Mouse (Mus musculus): ENCODE measurements around the gene Map4. TPM values are rescaled to one million over a fixed set of nuclear protein-coding genes. Genes with fewer than 3 reads are reported as not detected.

Map4 gene
- total RNA-seq (2012; rRNA removed) (23.1 and 28.9 TPM in 2 replicates), total RNA-seq (2014; rRNA removed) (13.8 and 14.4 TPM in 2 replicates), polyA plus RNA-seq (2012; ENCODE audit: insufficient read length, low read depth) (40.6 and 45.8 TPM in 2 replicates)

DNA sequence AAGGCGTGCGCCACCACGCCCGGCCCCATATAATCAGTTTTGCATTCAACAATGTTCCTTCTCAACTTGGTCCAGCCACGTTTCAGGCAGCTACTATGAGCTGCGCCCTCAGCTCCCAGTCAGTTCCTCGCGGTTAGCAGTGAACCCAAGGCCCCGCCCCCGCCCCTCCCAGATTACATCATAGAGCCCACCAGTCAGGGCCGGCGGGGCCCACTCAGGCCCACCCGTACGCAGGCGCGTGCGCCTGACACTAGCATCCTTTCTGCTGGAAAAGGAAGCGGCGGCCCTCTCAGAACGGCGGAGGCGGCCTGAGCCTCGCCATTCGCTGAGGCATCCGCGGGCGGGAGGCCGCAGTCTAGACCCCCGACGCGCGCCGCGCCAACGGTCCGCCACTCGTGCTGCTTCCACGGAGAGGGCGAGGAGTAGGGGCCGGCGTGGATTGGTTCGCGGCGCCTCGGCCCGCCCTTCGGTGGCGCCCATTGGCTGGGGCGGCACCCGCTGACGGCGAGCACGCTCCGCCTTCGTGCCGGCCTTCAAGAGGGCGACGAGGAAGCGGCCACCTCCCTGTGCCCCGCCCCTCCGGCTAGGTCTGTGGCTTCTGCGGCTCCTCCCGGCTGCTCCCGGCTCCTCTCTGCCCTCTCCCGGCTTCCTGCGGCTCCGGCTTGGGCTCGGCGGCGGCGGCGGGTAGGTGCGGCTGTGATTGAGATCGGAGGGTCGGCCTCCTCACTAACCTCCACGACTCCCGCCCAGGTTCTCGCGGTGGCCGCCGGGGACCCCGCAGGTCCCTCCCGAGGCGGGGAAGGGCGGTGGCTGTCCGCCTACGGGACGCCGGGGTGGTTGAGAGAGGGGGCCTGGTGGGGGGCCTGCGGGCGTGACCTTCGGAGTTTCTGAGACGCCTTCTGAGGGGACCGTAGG lies at the start of gene Map4:
Map4 (plus strand) TSS at position 204 of the 915 bp plus-strand sequence.
- no peaks in the 10 kb centered on the region for H3K9me3 ChIP-seq (replicated peaks; ENCODE audit: low read length)
- peaks cover 2 to 22% of the 10 kb centered on the region in 2 experiments; a peak in 2 of 4 replicates for H3K4me1 ChIP-seq (ENCODE audit: control insufficient read depth in 1 of 2, insufficient read depth in 2 of 2)
- DNase-seq (ENCODE audit: extremely low read depth): peak; percentile 94
- H3K36me3 ChIP-seq (replicated peaks in 1 of 2; ENCODE audit: control insufficient read depth in 1 of 2, insufficient read depth in 1 of 2, low read length in 1 of 2): no peaks in the 10 kb centered on the region
- H3K4me3 ChIP-seq (replicated peaks in 1 of 3; ENCODE audit: low read depth in 2 of 3, low read length in 2 of 3, poor library complexity in 1 of 3): peak within 1 kb of the TSS; percentile 79 to 93 (median 86)
- peak within 1 kb of the TSS; percentile 51 for H3K9ac ChIP-seq (ENCODE audit: insufficient read depth, low read depth)
- TF ChIP-seq USF1 (IDR thresholded peaks at IDR 0.05; ENCODE audit: low read depth, low read length) (peak; percentile 35), UBTF (IDR thresholded peaks at IDR 0.05; ENCODE audit: low read depth, low read length) (peak; percentile 72; the same call in 1 of the 2 replicates), JUND (conservative IDR thresholded peaks at IDR 0.05; ENCODE audit: low read depth, low read length) (no peak), POLR2A (IDR thresholded peaks at IDR 0.05; ENCODE audit: low read depth, low read length) (peak; percentile 70), POLR2AphosphoS2 (IDR thresholded peaks at IDR 0.05; ENCODE audit: low read depth, low read length) (no peak), RCOR1 (conservative IDR thresholded peaks at IDR 0.05; ENCODE audit: low read depth, low read length) (no peak), NRF1 (IDR thresholded peaks at IDR 0.05; ENCODE audit: low read depth, low read length) (peak; percentile 88), NELFE (IDR thresholded peaks at IDR 0.05; ENCODE audit: low read depth, low read length) (peak; percentile 22; the same call in 1 of the 2 replicates), MEF2A (IDR thresholded peaks at IDR 0.05; ENCODE audit: borderline replicate concordance, low read depth, low read length) (no peak), MAX (IDR thresholded peaks at IDR 0.05; ENCODE audit: low read length) (peak; percentile 7; the same call in 1 of the 2 replicates), TBP (conservative IDR thresholded peaks at IDR 0.05; ENCODE audit: low read depth, low read length) (peak; percentile 97), CHD1 (IDR thresholded peaks at IDR 0.05; ENCODE audit: low read depth, low read length) (no peak), ELF1 (IDR thresholded peaks at IDR 0.05; ENCODE audit: low read depth, low read length) (peak; percentile 79), TCF12 (IDR thresholded peaks at IDR 0.05; ENCODE audit: low read depth, low read length) (no peak; the same call in 1 of the 2 replicates), BHLHE40 (IDR thresholded peaks at IDR 0.05; ENCODE audit: low read depth, low read length) (no peak), HCFC1 (IDR thresholded peaks at IDR 0.05; ENCODE audit: low read depth, low read length) (peak; percentile 28; the same call in 1 of the 2 replicates), KAT2A (IDR thresholded peaks at IDR 0.05; ENCODE audit: insufficient replicate concordance, low read length) (0 out of 2 replicates have a peak, but pooled peaks have one; percentile 35), MXI1 (IDR thresholded peaks at IDR 0.05; ENCODE audit: low read depth, low read length) (peak; percentile 44; the same call in 1 of the 2 replicates)
- in situ Hi-C loops (cut with MboI; ENCODE audit: low pct_ligation_motif_present, low pct_unique_long_range_greater_than_20kb, low sequenced_read_pairs) (no loop called here), dilution Hi-C loops (cut with MboI; ENCODE audit: extremely low pct_ligation_motif_present, extremely low pct_unique_long_range_greater_than_20kb, low sequenced_read_pairs) (no loop called here)
- peak within 1 kb of the TSS; percentile 100 for H3K4me2 ChIP-seq (ENCODE audit: insufficient read depth, low read depth, poor library complexity, severe bottlenecking)
- peak within 1 kb of the TSS; percentile 94 for H3K27ac ChIP-seq (ENCODE audit: insufficient read depth, low read depth)
- H3K27me3 ChIP-seq (replicated peaks): no peaks in the 10 kb centered on the region
- H3K79me2 ChIP-seq (replicated peaks; ENCODE audit: control insufficient read depth, extremely low read depth, insufficient read depth, poor library complexity, severe bottlenecking): peaks cover 28% of the 10 kb centered on the region

Data from CH12.LX (cell line).